Mouse (Mus musculus) MEL (cell line): ENCODE measurements around the gene Stard10. TPM values are rescaled to one million over a fixed set of nuclear protein-coding genes. Genes with fewer than 3 reads are reported as not detected.

Experiments
- DNase-seq: peaks from one replicate; pipeline ENCODE4 v3.0.0; 2011; ENCODE audit warnings: low read depth, low spot score
- H3K27ac ChIP-seq: 2 replicates; pipeline ENCODE4 v1.5.1; 2012; ENCODE audit warnings: low read depth, mild to moderate bottlenecking, control low read depth, low read length, moderate library complexity; ENCODE audit not compliant: control insufficient read depth
- H3K27me3 ChIP-seq, 2 experiments: fragments of 150-350 bp in 1 of 2; sonication (generic) in 1 of 2; 2 replicates each; pipeline ENCODE4 v1.6.1; 2012; ENCODE audit warnings: low read length in 2 of 2, mild to moderate bottlenecking in 2 of 2, improper control_type of control experiment in 1 of 2, moderate library complexity in 1 of 2; ENCODE audit not compliant: insufficient read depth in 2 of 2, control insufficient read depth in 1 of 2
- H3K36me3 ChIP-seq, 2 experiments: 2 replicates each; pipeline ENCODE4 v1.6.1; 2012 to 2014; ENCODE audit warnings: low read length in 2 of 2, improper control_type of control experiment in 1 of 2, inconsistent platforms in 1 of 2, mild to moderate bottlenecking in 1 of 2; ENCODE audit not compliant: insufficient read depth in 2 of 2, control insufficient read depth in 1 of 2
- H3K4me1 ChIP-seq, 2 experiments: fragments of 150-350 bp in 1 of 2; sonication (generic) in 1 of 2; 2 replicates each; pipeline ENCODE4 v1.6.1; 2012; ENCODE audit warnings: low read length in 2 of 2, improper control_type of control experiment in 1 of 2, mild to moderate bottlenecking in 1 of 2; ENCODE audit not compliant: insufficient read depth in 2 of 2, control insufficient read depth in 1 of 2
- H3K4me3 ChIP-seq, 2 experiments: fragments of 150-350 bp in 1 of 2; sonication (generic) in 1 of 2; 2 replicates each; pipeline ENCODE4 v1.5.1; 2012; ENCODE audit warnings: low read depth in 2 of 2, low read length in 2 of 2, mild to moderate bottlenecking in 2 of 2, moderate library complexity in 2 of 2, control low read depth in 1 of 2, improper control_type of control experiment in 1 of 2; ENCODE audit not compliant: control insufficient read depth in 1 of 2, insufficient read depth in 1 of 2
- H3K79me2 ChIP-seq: 2 replicates; pipeline ENCODE4 v1.6.1; 2012; ENCODE audit warnings: mild to moderate bottlenecking, low read length, moderate library complexity; ENCODE audit not compliant: control insufficient read depth, poor library complexity, insufficient read depth
- H3K9ac ChIP-seq: 2 replicates; pipeline ENCODE4 v1.6.1; 2012; ENCODE audit warnings: low read depth, mild to moderate bottlenecking, control low read depth, low read length, moderate library complexity; ENCODE audit not compliant: control insufficient read depth, poor library complexity, severe bottlenecking
- H3K9me3 ChIP-seq: fragments of 150-350 bp; sonication (generic); replicated peaks from 2 replicates; pipeline ENCODE4 v1.6.1; 2012; ENCODE audit warnings: mild to moderate bottlenecking, low read length, improper control_type of control experiment, moderate library complexity; ENCODE audit not compliant: insufficient read depth
- BHLHE40 ChIP-seq: IDR thresholded peaks from 2 replicates; pipeline ENCODE4 v1.6.1; 2012; ENCODE audit warnings: low read depth, mild to moderate bottlenecking, inconsistent platforms, low read length, improper control_type of control experiment, borderline replicate concordance
- CHD1 ChIP-seq: IDR thresholded peaks from 2 replicates; pipeline ENCODE4 v1.6.1; 2012; ENCODE audit warnings: low read depth, mild to moderate bottlenecking, inconsistent platforms, low read length, improper control_type of control experiment
- CHD2 ChIP-seq: IDR thresholded peaks from 2 replicates; pipeline ENCODE4 v1.6.1; 2011; ENCODE audit warnings: low read length, improper control_type of control experiment
- CTCF ChIP-seq, 3 experiments: IDR thresholded peaks in 2 of 3; conservative IDR thresholded peaks in 1 of 3; 2 replicates each; pipeline ENCODE4 v1.5.1; 2011 to 2012; ENCODE audit warnings: low read length in 3 of 3, low read depth in 2 of 3, mild to moderate bottlenecking in 2 of 3, improper control_type of control experiment in 1 of 3, inconsistent platforms in 1 of 3, mixed read lengths in 1 of 3, moderate library complexity in 1 of 3; ENCODE audit not compliant: control insufficient read depth in 1 of 3, insufficient read depth in 1 of 3, poor library complexity in 1 of 3, severe bottlenecking in 1 of 3
- E2F4 ChIP-seq: IDR thresholded peaks from 2 replicates; pipeline ENCODE4 v1.6.1; 2011; ENCODE audit warnings: low read depth, low read length, improper control_type of control experiment, borderline replicate concordance
- ELF1 ChIP-seq: IDR thresholded peaks from 2 replicates; pipeline ENCODE4 v1.6.1; 2014; ENCODE audit warnings: low read depth, mild to moderate bottlenecking, inconsistent platforms, low read length, improper control_type of control experiment, moderate library complexity
- ETS1 ChIP-seq: IDR thresholded peaks from 2 replicates; pipeline ENCODE4 v1.6.1; 2012; ENCODE audit warnings: low read depth, mild to moderate bottlenecking, inconsistent platforms, low read length, improper control_type of control experiment, moderate library complexity
- JUND ChIP-seq: IDR thresholded peaks from 2 replicates; pipeline ENCODE4 v1.6.1; 2011; ENCODE audit warnings: low read depth, mild to moderate bottlenecking, improper control_type of control experiment, low read length
- MEF2A ChIP-seq: IDR thresholded peaks from 2 replicates; pipeline ENCODE4 v1.6.1; 2014; ENCODE audit warnings: low read depth, mild to moderate bottlenecking, inconsistent platforms, low read length, improper control_type of control experiment; ENCODE audit not compliant: poor library complexity, insufficient replicate concordance, severe bottlenecking; ENCODE audit errors: extremely low read depth
- MXI1 ChIP-seq: IDR thresholded peaks from 2 replicates; pipeline ENCODE4 v1.6.1; 2011; ENCODE audit warnings: mild to moderate bottlenecking, low read depth, low read length, improper control_type of control experiment
- MYB ChIP-seq: IDR thresholded peaks from 2 replicates; pipeline ENCODE4 v1.6.1; 2011; ENCODE audit warnings: mild to moderate bottlenecking, low read depth, low read length, improper control_type of control experiment
- NRF1 ChIP-seq: IDR thresholded peaks from 2 replicates; pipeline ENCODE4 v1.6.1; 2014; ENCODE audit warnings: low read depth, mild to moderate bottlenecking, inconsistent platforms, low read length, improper control_type of control experiment, moderate library complexity; ENCODE audit not compliant: poor library complexity, insufficient read depth, severe bottlenecking
- RAD21 ChIP-seq: IDR thresholded peaks from 2 replicates; pipeline ENCODE4 v1.6.1; 2011; ENCODE audit warnings: mild to moderate bottlenecking, low read depth, low read length, improper control_type of control experiment
- SMC3 ChIP-seq: IDR thresholded peaks from 2 replicates; pipeline ENCODE4 v1.6.1; 2011; ENCODE audit warnings: low read depth, low read length, improper control_type of control experiment
- TCF12 ChIP-seq: IDR thresholded peaks from 2 replicates; pipeline ENCODE4 v1.6.1; 2014; ENCODE audit warnings: low read depth, mild to moderate bottlenecking, inconsistent platforms, low read length, improper control_type of control experiment, moderate library complexity
- USF2 ChIP-seq, 2 experiments: IDR thresholded peaks; 2 replicates each; pipeline ENCODE4 v1.6.1; 2011 to 2012; ENCODE audit warnings: improper control_type of control experiment in 2 of 2, low read length in 2 of 2, borderline replicate concordance in 1 of 2, inconsistent platforms in 1 of 2, low read depth in 1 of 2, mild to moderate bottlenecking in 1 of 2; ENCODE audit not compliant: insufficient read depth in 1 of 2
- ZC3H11A ChIP-seq: IDR thresholded peaks from 2 replicates; pipeline ENCODE4 v1.6.1; 2012; ENCODE audit warnings: low read depth, mild to moderate bottlenecking, inconsistent platforms, low read length, improper control_type of control experiment
- ZNF384 ChIP-seq: IDR thresholded peaks from 2 replicates; pipeline ENCODE4 v1.6.1; 2012; ENCODE audit warnings: low read depth, mild to moderate bottlenecking, inconsistent platforms, low read length, improper control_type of control experiment
- polyA plus RNA-seq, 2 experiments: library from polyadenylated mRNA; stranded (reverse) in 1 of 2; unstranded in 1 of 2; fragments of >175 nt in 1 of 2; fragments of >200 nt in 1 of 2; gene quantifications; 2 replicates each; pipeline versions ENCODE4 v1.2.1 to v1.2.4; 2012; ENCODE audit warnings: low replicate concordance in 2 of 2, low read depth in 1 of 2; ENCODE audit not compliant: insufficient read length in 2 of 2, insufficient read depth in 1 of 2, missing spikeins in 1 of 2
- total RNA-seq: library from RNA; depleted of rRNA; stranded (reverse); fragments of 300-350 nt; gene quantifications from 2 replicates; pipeline ENCODE4 v1.2.3, GENCODE M21; 2012

Stard10 gene
- total and polyA plus RNA-seq, 3 experiments, result 9.3 to 17.9 TPM; not detected in 1

- H3K27ac ChIP-seq, result no peak overlapping the region
- TF ChIP-seq SMC3, result peak; percentile 31; the same call in 1 of the 2 replicates
- no peak for TF ChIP-seq CHD1
- TF ChIP-seq CTCF (IDR thresholded peaks at IDR 0.05 in 2 of 3, conservative IDR thresholded peaks at IDR 0.05 in 1 of 3; ENCODE audit: control insufficient read depth in 1 of 3, insufficient read depth in 1 of 3, low read depth in 2 of 3, low read length in 3 of 3, poor library complexity in 1 of 3, severe bottlenecking in 1 of 3), result peak in 1 of 3 experiments; percentile 34; a peak in 2 of 6 replicates
- no peak for TF ChIP-seq E2F4
- peak; percentile 17 for TF ChIP-seq RAD21
- no peak for TF ChIP-seq CHD2
- H3K9ac ChIP-seq, result no peak overlapping the region
- H3K4me1 ChIP-seq, result no peaks in the 10 kb centered on the region
- no peak overlapping the region for H3K4me3 ChIP-seq
- no peaks in the 10 kb centered on the region for H3K27me3 ChIP-seq
- no peak for DNase-seq
- peaks cover 2 to 8% of the 10 kb centered on the region in 2 experiments; a peak in 3 of 4 replicates for H3K36me3 ChIP-seq
- no peaks in the 10 kb centered on the region for H3K79me2 ChIP-seq
- H3K9me3 ChIP-seq, result no peaks in the 10 kb centered on the region
These were observed 45.3 kb upstream of the Stard10 start for GRCm38 (mm10) chr7:101271602-101272001.

GRCm38 (mm10) chr7:101272466-101273160, 44.3 kb upstream of the Stard10 start:
- H3K79me2 ChIP-seq, result no peaks in the 10 kb centered on the region
- no peaks in the 10 kb centered on the region for H3K9me3 ChIP-seq
- no peaks in the 10 kb centered on the region for H3K27me3 ChIP-seq
- no peak overlapping the region for H3K27ac ChIP-seq
- H3K4me3 ChIP-seq, result no peak overlapping the region
- no peaks in the 10 kb centered on the region for H3K4me1 ChIP-seq
- H3K36me3 ChIP-seq, result peaks cover 2 to 3% of the 10 kb centered on the region in 2 experiments; a peak in 3 of 4 replicates
- H3K9ac ChIP-seq, result no peak overlapping the region
- DNase-seq, result no peak
- TF ChIP-seq ZNF384 (no peak), MEF2A (no peak)

- no peak for DNase-seq
- no peaks in the 10 kb centered on the region; a peak in 1 of 4 replicates for H3K36me3 ChIP-seq
These were observed 34.2 kb upstream of the Stard10 start for GRCm38 (mm10) chr7:101282721-101283120.

More at GRCm38 (mm10) chr7:101282721-101283120, 34.2 kb upstream of the Stard10 start:
- Histone ChIP-seq H3K79me2 (no peaks in the 10 kb centered on the region), H3K27ac (no peak overlapping the region), H3K4me3 (no peak overlapping the region), H3K27me3 (no peaks in the 10 kb centered on the region), H3K9ac (no peak overlapping the region), H3K4me1 (no peaks in the 10 kb centered on the region), H3K9me3 (no peaks in the 10 kb centered on the region)
- TF ChIP-seq ZNF384, result no peak
- TF ChIP-seq BHLHE40, result no peak
- no peak for TF ChIP-seq RAD21
- TF ChIP-seq JUND, result no peak
- TF ChIP-seq NRF1, result no peak
- no peak for TF ChIP-seq CTCF (IDR thresholded peaks at IDR 0.05 in 2 of 3, conservative IDR thresholded peaks at IDR 0.05 in 1 of 3; ENCODE audit: control insufficient read depth in 1 of 3, insufficient read depth in 1 of 3, low read depth in 2 of 3, low read length in 3 of 3, poor library complexity in 1 of 3, severe bottlenecking in 1 of 3)
- no peak for TF ChIP-seq MYB
- no peak for TF ChIP-seq ZC3H11A
- TF ChIP-seq USF2 (IDR thresholded peaks at IDR 0.05; ENCODE audit: borderline replicate concordance in 1 of 2, insufficient read depth in 1 of 2, low read depth in 1 of 2, low read length in 2 of 2), result no peak
- TF ChIP-seq TCF12, result no peak
- no peak for TF ChIP-seq ETS1
- no peak for TF ChIP-seq ELF1
- no peak for TF ChIP-seq MXI1
